Mouse (Mus musculus): ENCODE measurements at regions not wholly inside any gene's neighbourhood (a gene's known extent, or its start where the extent isn't known, plus 50 kb on each side); places are given as distances from the start of the nearest gene placed in this dataset.

DNA sequence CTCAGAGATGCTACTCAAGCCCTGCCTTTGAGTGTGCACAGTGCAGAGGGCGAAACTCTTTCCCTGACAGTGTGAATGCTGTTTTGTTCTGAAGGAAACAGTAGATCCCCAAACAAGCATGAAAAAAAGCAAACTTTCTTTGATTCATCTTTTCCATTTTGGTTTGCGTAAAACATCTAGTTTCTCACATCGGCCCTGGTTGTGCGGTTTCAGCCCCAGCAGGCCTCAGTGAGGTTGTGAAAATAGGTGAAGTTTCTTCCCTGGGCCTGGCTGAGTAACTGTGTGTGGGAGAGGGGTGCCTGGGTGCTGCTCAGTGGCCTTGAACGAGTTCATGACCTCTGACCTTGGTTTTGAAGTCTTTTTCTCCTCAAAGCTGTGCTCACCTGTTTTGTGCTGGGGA lies 216.5 kb upstream of the Cxcr4 start:
- ATAC-seq (replicated peaks in 1 of 2; ENCODE audit: insufficient read depth in 1 of 2, low FRiP score in 2 of 2, low TSS enrichment in 1 of 2, low read depth in 1 of 2, poor library complexity in 2 of 2, severe bottlenecking in 2 of 2) = no peak

- ATAC-seq (replicated peaks in 1 of 2; ENCODE audit: insufficient read depth in 1 of 2, low FRiP score in 2 of 2, low TSS enrichment in 1 of 2, low read depth in 1 of 2, poor library complexity in 2 of 2, severe bottlenecking in 2 of 2) = no peak
Observed at GRCm38 (mm10) chr1:128805687-128806653, 213.9 kb upstream of the Cxcr4 start.

DNA sequence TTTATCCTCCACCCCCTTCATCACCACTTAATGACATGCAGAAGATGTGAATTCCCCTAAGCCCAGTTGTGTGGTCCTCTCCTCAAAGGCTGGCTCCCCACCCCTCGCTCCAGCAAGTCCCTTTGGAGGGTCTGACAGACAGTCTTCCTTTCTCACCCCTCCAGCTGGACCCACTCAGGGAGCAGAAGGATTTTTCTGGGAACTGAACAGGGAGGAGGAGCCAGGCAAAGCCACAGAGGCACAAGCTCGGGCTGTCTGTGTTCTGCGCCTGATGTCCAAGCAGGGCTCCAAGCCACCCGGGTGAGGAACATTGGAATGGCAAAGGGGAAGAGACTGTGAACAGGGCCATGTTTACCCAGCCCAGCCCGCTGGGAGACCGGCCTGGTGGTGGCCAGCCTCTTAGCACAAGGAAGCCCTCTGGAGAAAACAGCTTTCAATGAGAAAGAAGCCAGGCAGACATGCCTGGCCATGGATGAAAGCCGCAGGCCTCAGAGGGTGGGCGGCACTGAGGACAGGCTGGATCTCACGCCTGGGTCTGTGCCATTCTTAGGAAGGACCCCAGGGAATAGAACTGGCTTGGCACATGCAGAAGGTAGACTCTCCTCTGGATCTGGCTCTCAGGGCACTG lies 211.5 kb upstream of the Cxcr4 start:
- ATAC-seq (replicated peaks in 1 of 2; ENCODE audit: insufficient read depth in 1 of 2, low FRiP score in 2 of 2, low TSS enrichment in 1 of 2, low read depth in 1 of 2, poor library complexity in 2 of 2, severe bottlenecking in 2 of 2) = no peak

DNA sequence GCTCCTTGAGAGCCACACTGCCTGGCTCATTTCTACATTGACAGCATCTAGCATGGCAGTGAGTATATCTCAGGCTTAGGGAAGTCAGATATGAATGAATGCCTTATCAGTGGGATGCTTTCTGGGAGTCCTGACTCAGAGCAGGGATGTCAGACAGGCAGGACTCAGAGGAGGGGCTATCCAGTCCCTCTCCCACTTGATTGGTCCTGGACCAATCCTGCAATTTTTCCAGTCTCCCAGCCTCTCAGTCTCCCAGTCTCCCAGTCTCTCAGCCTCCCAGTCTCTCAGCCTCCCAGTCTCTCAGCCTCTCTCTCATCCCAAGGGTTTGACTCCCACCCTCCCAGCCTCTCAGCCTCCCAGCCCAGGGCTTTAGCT lies 211.0 kb upstream of the Cxcr4 start:
- no peak for ATAC-seq (replicated peaks in 1 of 2; ENCODE audit: insufficient read depth in 1 of 2, low FRiP score in 2 of 2, low TSS enrichment in 1 of 2, low read depth in 1 of 2, poor library complexity in 2 of 2, severe bottlenecking in 2 of 2)

DNA sequence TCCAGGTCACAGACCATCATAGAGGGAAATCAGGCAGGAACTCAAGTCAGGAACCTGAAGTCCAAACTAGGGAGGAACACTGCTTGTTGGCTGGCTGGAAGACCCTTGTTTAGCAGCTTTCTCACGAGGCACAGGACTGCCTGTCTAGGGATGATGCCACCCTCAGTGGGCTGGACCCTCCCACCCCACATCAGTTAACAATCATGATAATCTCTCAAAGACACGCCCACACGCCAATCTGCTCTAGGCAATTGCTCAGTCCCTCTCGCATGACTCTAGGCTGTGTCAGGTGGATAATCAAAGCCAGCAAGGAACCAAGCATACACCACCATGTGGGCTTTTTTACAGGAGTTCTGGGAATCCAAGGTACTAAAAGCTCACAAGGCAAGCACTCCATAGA lies 206.6 kb upstream of the Cxcr4 start:
- ATAC-seq (replicated peaks in 1 of 2; ENCODE audit: insufficient read depth in 1 of 2, low FRiP score in 2 of 2, low TSS enrichment in 1 of 2, low read depth in 1 of 2, poor library complexity in 2 of 2, severe bottlenecking in 2 of 2) = no peak

- ATAC-seq (replicated peaks in 1 of 2; ENCODE audit: insufficient read depth in 1 of 2, low FRiP score in 2 of 2, low TSS enrichment in 1 of 2, low read depth in 1 of 2, poor library complexity in 2 of 2, severe bottlenecking in 2 of 2) = no peak
Observed at GRCm38 (mm10) chr1:128795654-128796053, 203.6 kb upstream of the Cxcr4 start.

DNA sequence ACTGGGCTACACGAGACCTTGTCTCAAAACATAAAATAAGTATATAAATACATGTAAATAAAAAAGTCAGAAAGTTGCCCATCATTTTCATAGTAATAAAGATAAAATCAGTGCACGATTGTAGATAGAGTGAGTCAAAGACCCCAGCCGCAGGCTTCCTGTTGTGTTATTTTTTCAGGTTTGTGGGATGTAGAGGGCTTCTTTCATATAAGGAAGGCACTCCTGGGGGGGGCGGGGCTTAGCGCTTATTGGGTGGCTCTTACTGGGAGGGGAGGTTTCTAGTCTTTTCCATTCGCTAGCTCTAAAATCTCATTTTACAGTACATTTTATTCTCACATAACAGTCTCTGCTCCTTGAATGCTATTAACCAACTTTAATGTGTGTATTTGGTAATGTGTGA lies 198.8 kb upstream of the Cxcr4 start:
- no peak for ATAC-seq (replicated peaks in 1 of 2; ENCODE audit: insufficient read depth in 1 of 2, low FRiP score in 2 of 2, low TSS enrichment in 1 of 2, low read depth in 1 of 2, poor library complexity in 2 of 2, severe bottlenecking in 2 of 2)

DNA sequence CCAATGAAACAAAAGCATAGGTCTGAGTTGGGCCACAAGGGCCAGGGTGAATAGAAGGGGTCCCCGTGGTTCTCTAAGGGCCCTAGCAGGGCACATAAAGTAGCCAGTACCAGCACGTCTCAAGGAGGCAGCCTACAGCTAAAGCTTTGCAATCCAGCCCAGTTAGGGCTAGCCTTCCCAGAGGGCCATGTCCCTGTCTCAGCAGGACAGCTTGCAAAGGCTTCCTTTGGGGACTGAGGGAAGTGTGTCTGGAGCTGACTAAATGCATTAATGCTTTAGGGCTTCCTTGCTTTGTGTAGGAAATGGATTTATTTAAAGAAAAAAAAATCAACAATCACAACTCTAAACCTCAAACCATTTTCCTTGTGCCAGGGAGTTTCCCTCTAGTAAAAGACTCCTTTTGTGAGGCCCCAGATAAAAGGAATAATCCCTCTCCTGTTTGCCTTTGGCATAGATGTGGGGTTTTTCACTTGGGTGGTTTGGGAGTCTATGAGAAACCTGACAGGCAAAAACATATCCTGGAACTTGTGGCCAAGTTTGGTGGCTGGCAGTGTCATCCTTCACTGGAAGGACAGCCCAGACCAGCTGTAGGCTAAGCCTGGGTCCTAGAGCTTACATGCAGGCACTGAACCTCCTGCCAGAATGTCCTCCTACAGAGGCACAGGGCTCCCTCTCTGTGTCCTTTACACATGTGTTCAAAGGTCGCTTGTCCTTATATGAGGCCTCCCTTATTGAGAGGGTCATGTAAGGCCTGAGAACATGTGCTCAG lies 197.7 kb upstream of the Cxcr4 start:
- no peak for ATAC-seq (replicated peaks in 1 of 2; ENCODE audit: insufficient read depth in 1 of 2, low FRiP score in 2 of 2, low TSS enrichment in 1 of 2, low read depth in 1 of 2, poor library complexity in 2 of 2, severe bottlenecking in 2 of 2)

- ATAC-seq (replicated peaks in 1 of 2; ENCODE audit: insufficient read depth in 1 of 2, low FRiP score in 2 of 2, low TSS enrichment in 1 of 2, low read depth in 1 of 2, poor library complexity in 2 of 2, severe bottlenecking in 2 of 2) = no peak
Observed at GRCm38 (mm10) chr1:128788227-128788626, 196.1 kb upstream of the Cxcr4 start.

DNA sequence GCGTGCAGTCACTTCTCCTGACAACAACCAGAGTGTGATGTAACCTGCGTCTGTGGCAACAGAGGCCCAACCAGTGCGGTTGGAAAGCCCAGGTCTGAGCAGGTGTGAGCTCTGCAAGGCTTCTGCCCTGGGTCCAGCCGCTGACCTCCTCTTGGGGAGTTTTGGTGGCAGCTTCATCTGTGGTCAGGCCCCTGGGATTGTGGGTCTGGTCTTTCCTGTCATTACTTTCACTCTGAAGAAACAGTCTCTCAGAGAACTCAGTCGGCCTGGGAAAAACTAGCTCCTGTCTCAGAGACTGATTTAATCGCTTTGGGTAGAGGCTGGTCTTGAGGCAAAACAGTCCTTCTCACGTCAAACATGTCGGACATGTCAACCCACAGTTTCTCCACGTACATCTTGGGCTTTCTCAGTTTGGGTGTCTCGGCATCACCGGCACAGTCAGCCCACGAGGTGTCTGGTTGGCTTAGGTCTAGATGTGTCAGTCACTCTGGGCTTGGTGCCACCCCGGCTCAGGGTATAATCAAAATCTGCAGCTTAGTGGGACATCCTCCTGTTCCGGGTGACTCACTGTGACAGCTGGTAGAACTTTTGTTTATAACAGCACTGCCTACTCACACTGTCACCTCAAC lies 195.0 kb upstream of the Cxcr4 start:
- peak; percentile 74 to 87 for ATAC-seq (replicated peaks in 1 of 2; ENCODE audit: insufficient read depth in 1 of 2, low FRiP score in 2 of 2, low TSS enrichment in 1 of 2, low read depth in 1 of 2, poor library complexity in 2 of 2, severe bottlenecking in 2 of 2)

GRCm38 (mm10) chr1:128782286-128782685 lies 190.2 kb upstream of the Cxcr4 start:
- no peak for ATAC-seq (replicated peaks in 1 of 2; ENCODE audit: insufficient read depth in 1 of 2, low FRiP score in 2 of 2, low TSS enrichment in 1 of 2, low read depth in 1 of 2, poor library complexity in 2 of 2, severe bottlenecking in 2 of 2)

- ATAC-seq (replicated peaks in 1 of 2; ENCODE audit: insufficient read depth in 1 of 2, low FRiP score in 2 of 2, low TSS enrichment in 1 of 2, low read depth in 1 of 2, poor library complexity in 2 of 2, severe bottlenecking in 2 of 2) = no peak
Observed at GRCm38 (mm10) chr1:128781871-128782270, 189.8 kb upstream of the Cxcr4 start.

DNA sequence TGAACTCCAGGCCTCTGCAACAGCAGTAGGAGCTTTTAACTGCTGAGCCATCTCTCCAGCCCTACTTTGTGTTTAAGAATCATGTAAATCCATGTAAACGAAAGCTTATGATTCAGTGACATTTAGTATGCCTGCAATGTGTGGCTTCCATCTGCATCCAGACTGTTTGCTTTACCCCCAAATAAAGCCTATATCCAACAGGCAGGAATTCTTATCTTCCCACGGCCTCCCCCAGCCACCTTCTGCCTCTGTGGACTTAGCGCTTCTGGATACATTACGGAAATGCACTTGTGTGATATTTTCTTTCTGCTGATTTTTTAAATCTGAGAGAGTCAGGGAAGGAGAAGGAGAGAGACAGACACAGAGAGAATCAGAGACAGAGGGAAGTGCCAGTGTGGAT lies 189.2 kb upstream of the Cxcr4 start:
- no peak for ATAC-seq (replicated peaks in 1 of 2; ENCODE audit: insufficient read depth in 1 of 2, low FRiP score in 2 of 2, low TSS enrichment in 1 of 2, low read depth in 1 of 2, poor library complexity in 2 of 2, severe bottlenecking in 2 of 2)

DNA sequence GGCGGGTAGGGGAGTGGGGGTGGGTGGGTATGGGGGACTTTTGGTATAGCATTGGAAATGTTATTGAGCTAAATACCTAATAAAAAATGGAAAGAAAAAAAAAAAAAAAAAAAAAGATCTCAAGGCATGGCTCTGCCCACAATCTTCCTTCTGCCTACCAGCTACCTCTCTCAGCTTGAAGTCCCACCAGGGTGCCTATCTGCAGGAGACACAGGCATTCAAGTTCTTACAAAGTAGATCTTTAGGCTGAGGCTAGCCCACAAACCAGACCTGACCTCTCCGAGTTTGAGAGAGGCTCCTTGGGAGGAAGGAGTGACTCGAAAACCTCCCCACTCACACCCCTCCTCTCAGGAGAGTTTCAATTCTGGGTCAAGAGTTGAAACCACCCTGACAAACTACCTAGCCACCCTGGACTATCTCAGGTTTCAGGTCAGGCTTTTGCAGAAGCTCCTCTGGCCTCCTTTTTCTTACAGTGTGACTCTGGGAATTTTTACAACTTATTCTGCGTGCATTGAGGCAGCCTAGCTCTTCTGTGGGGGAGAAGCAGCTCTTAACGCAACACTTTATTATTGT lies 187.6 kb upstream of the Cxcr4 start:
- ATAC-seq (replicated peaks in 1 of 2; ENCODE audit: insufficient read depth in 1 of 2, low FRiP score in 2 of 2, low TSS enrichment in 1 of 2, low read depth in 1 of 2, poor library complexity in 2 of 2, severe bottlenecking in 2 of 2) = no peak

DNA sequence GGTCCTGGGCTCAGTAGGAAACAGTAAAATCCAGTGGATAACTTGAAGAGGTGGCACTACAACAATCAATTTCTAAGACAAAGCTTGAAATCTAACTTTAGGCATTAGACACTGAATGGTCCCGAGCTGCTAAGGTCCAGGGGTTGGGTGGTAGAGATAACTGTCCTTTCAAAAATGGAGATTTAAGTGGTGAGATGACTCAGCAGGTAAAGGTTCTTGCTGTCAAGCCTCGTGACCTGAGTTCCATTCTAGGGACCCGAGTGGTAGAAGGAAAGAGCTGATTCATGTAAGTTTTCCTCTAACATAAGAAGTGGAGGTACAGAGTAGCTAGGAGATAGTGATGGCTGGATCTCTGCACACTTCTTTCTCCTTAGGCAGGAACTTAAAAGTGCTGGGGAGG lies 180.3 kb upstream of the Cxcr4 start:
- no peak for ATAC-seq (replicated peaks in 1 of 2; ENCODE audit: insufficient read depth in 1 of 2, low FRiP score in 2 of 2, low TSS enrichment in 1 of 2, low read depth in 1 of 2, poor library complexity in 2 of 2, severe bottlenecking in 2 of 2)

DNA sequence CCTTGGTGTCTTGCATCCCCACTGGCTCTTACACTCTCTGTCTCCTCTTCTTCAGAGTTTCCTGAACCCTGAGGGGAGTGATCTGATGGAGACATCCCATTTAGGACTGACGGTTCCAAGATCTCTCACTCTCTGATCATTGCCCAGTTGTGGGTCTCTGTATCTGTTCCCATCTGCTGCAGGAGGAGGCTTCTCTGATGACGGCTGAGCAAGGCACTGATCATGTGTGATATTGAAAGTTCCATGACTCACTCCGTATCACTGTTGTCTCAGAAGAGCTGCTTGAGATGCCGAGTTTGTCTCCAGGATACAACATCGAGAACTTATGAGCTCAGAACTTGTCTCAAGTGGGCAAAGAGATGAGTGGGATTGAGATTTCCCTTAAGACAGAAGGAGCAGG lies 178.7 kb upstream of the Cxcr4 start:
- ATAC-seq (replicated peaks in 1 of 2; ENCODE audit: insufficient read depth in 1 of 2, low FRiP score in 2 of 2, low TSS enrichment in 1 of 2, low read depth in 1 of 2, poor library complexity in 2 of 2, severe bottlenecking in 2 of 2) = no peak

- no peak for ATAC-seq (replicated peaks in 1 of 2; ENCODE audit: insufficient read depth in 1 of 2, low FRiP score in 2 of 2, low TSS enrichment in 1 of 2, low read depth in 1 of 2, poor library complexity in 2 of 2, severe bottlenecking in 2 of 2)
Observed at GRCm38 (mm10) chr1:128767991-128768390, 175.9 kb upstream of the Cxcr4 start.
